Mouse (Mus musculus) thymus, adult 18-20 months (tissue): ENCODE measurements around the gene Abhd12b.
"Not testable (repeated sequence)": the region's sequence is repeated elsewhere in the genome, so short reads cannot be mapped to it uniquely, and the experiment has no call there.

Experiments used
- DNase-seq, 2 experiments: peaks; one replicate each; pipeline ENCODE4 v3.0.0; 2022; ENCODE audit warnings: mixed read lengths in 2 of 2

Gene Abhd12b

GRCm38 (mm10) chr12:70139871-70140270, 14.1 kb upstream of the Abhd12b start:
- DNase-seq, result no peak

- no peak for DNase-seq
Observed at GRCm38 (mm10) chr12:70140542-70140941, 13.4 kb upstream of the Abhd12b start.

- DNase-seq, result no peak
Observed at GRCm38 (mm10) chr12:70140993-70141576, 12.9 kb upstream of the Abhd12b start.

- not testable (repeated sequence) for DNase-seq
Observed at GRCm38 (mm10) chr12:70144106-70144587, 9.8 kb upstream of the Abhd12b start.

- peak in 1 of 2 experiments; percentile 39 for DNase-seq
Observed at GRCm38 (mm10) chr12:70144637-70145448, 9.1 kb upstream of the Abhd12b start.

GRCm38 (mm10) chr12:70145586-70145985, 8.4 kb upstream of the Abhd12b start:
- DNase-seq, result no peak

- DNase-seq, result no peak
Observed at GRCm38 (mm10) chr12:70147986-70148630, 5.8 kb upstream of the Abhd12b start.

- DNase-seq, result peak; percentile 27 to 50
Observed at GRCm38 (mm10) chr12:70148631-70149265, 5.2 kb upstream of the Abhd12b start.

- no peak for DNase-seq
Observed at GRCm38 (mm10) chr12:70156222-70156621, 2.3 kb downstream of the Abhd12b start.

- no peak for DNase-seq
Observed at GRCm38 (mm10) chr12:70157292-70158066, 3.5 kb downstream of the Abhd12b start.

GRCm38 (mm10) chr12:70161057-70161456, 7.1 kb downstream of the Abhd12b start:
- DNase-seq, result no peak

GRCm38 (mm10) chr12:70164741-70165140, 10.8 kb downstream of the Abhd12b start:
- DNase-seq, result no peak

- DNase-seq, result no peak
Observed at GRCm38 (mm10) chr12:70167950-70168349, 14.0 kb downstream of the Abhd12b start.

- DNase-seq, result no peak
Observed at GRCm38 (mm10) chr12:70169969-70170368, 16.0 kb downstream of the Abhd12b start.

- DNase-seq, result not testable (repeated sequence)
Observed at GRCm38 (mm10) chr12:70183507-70183906, 29.6 kb downstream of the Abhd12b start.

GRCm38 (mm10) chr12:70184173-70184783, 30.3 kb downstream of the Abhd12b start:
- DNase-seq, result no peak

GRCm38 (mm10) chr12:70192267-70192727, 38.4 kb downstream of the Abhd12b start:
- no peak for DNase-seq

- no peak for DNase-seq
Observed at GRCm38 (mm10) chr12:70195426-70195825, 41.5 kb downstream of the Abhd12b start.

- no peak for DNase-seq
Observed at GRCm38 (mm10) chr12:70196341-70196740, 42.4 kb downstream of the Abhd12b start.

GRCm38 (mm10) chr12:70201926-70202529, 48.1 kb downstream of the Abhd12b start:
- no peak for DNase-seq

- DNase-seq, result no peak
Observed at GRCm38 (mm10) chr12:70204433-70204832, 50.5 kb downstream of the Abhd12b start.
